Mouse (Mus musculus) olfactory bulb, adult 2 months (tissue): ENCODE data around the gene Serbp1. TPM values are rescaled to one million over a fixed set of nuclear protein-coding genes. Genes with fewer than 3 reads are reported as not detected.
A peak's percentile ranks its signal among the peaks of the same experiment; 100 is the strongest.

Source experiments
- H3K27ac ChIP-seq: fragments of 200-500 bp; 2 replicates; pipeline ENCODE4 v1.5.1; 2012; ENCODE audit warnings: low read depth, low read length; ENCODE audit not compliant: insufficient read depth
- H3K4me1 ChIP-seq: fragments of 200-500 bp; 2 replicates; pipeline ENCODE4 v1.6.1; 2012; ENCODE audit warnings: low read length; ENCODE audit not compliant: control insufficient read depth, insufficient read depth
- H3K4me3 ChIP-seq: fragments of 200-500 bp; 2 replicates; pipeline ENCODE4 v1.5.1; 2012; ENCODE audit warnings: mild to moderate bottlenecking, low read depth, low read length, moderate library complexity; ENCODE audit not compliant: insufficient read depth
- CTCF ChIP-seq: fragments of 200-500 bp; IDR thresholded peaks from 2 replicates; pipeline ENCODE4 v1.5.1; 2012; ENCODE audit warnings: low read depth, mild to moderate bottlenecking, low read length, moderate library complexity; ENCODE audit not compliant: insufficient read depth
- POLR2A ChIP-seq: fragments of 200-500 bp; IDR thresholded peaks from 2 replicates; pipeline ENCODE4 v1.6.1; 2012; ENCODE audit warnings: mild to moderate bottlenecking, low read depth, low read length, moderate library complexity; ENCODE audit not compliant: insufficient read depth
- WGBS: fragments of 180-500 bp; shearing (Covaris S2); methylation state at CpG from one replicate; pipeline ENCODE4 v1.1.7; 2018; 5-methylcytosine and 5-hydroxymethylcytosine counted together
- polyA plus RNA-seq: library from polyadenylated mRNA; stranded (reverse); fragments of >200 nt; gene quantifications from 2 replicates; pipeline ENCODE4 v1.2.4, GENCODE M21; 2012; ENCODE audit warnings: low replicate concordance; ENCODE audit not compliant: missing spikeins, insufficient read depth, insufficient read length

Serbp1 gene
- polyA plus RNA-seq, 1 experiment = not detected

GRCm38 (mm10) chr6:67228459-67229107 lies 9.4 kb upstream of the Serbp1 start:
- TF ChIP-seq POLR2A (no peak), CTCF (no peak)
- Histone ChIP-seq H3K4me3 (peak overlapping the region; percentile 33), H3K4me1 (peaks cover 6% of the 10 kb centered on the region; the same call in 1 of the 2 replicates), H3K27ac (no peak overlapping the region; the same call in 1 of the 2 replicates)
- 7% methylated on average over 18 of the region's 18 CpGs for WGBS

- no peak for TF ChIP-seq POLR2A
- TF ChIP-seq CTCF = no peak
- Histone ChIP-seq H3K4me1 (peaks cover 6% of the 10 kb centered on the region; the same call in 1 of the 2 replicates), H3K27ac (no peak overlapping the region), H3K4me3 (no peak overlapping the region)
- WGBS = 36% methylated on average over 9 of the region's 9 CpGs
These were observed 8.5 kb upstream of the Serbp1 start for GRCm38 (mm10) chr6:67229521-67229920.

GRCm38 (mm10) chr6:67229922-67230518 lies 8.0 kb upstream of the Serbp1 start:
- TF ChIP-seq CTCF = no peak
- no peak for TF ChIP-seq POLR2A
- whole genome bisulfite sequencing = 29% methylated on average over 11 of the region's 11 CpGs
- Histone ChIP-seq H3K4me3 (no peak overlapping the region), H3K27ac (no peak overlapping the region), H3K4me1 (peaks cover 6% of the 10 kb centered on the region; the same call in 1 of the 2 replicates)

GRCm38 (mm10) chr6:67230950-67231349 lies 7.0 kb upstream of the Serbp1 start:
- no peak for TF ChIP-seq POLR2A
- no peak for TF ChIP-seq CTCF
- no peak overlapping the region for H3K27ac ChIP-seq
- peaks cover 6% of the 10 kb centered on the region; the same call in 1 of the 2 replicates for H3K4me1 ChIP-seq
- H3K4me3 ChIP-seq = no peak overlapping the region

GRCm38 (mm10) chr6:67235649-67236048 lies 2.3 kb upstream of the Serbp1 start:
- Histone ChIP-seq H3K4me3 (no peak overlapping the region), H3K4me1 (no peaks in the 10 kb centered on the region), H3K27ac (no peak overlapping the region)
- no peak for TF ChIP-seq CTCF
- TF ChIP-seq POLR2A = no peak
- WGBS = 95% methylated on average over 3 of the region's 3 CpGs

GRCm38 (mm10) chr6:67236491-67237234 lies 1.3 kb upstream of the Serbp1 start:
- TF ChIP-seq CTCF = no peak
- TF ChIP-seq POLR2A = no peak
- no peak overlapping the region for H3K4me3 ChIP-seq
- H3K4me1 ChIP-seq = no peaks in the 10 kb centered on the region
- no peak overlapping the region for H3K27ac ChIP-seq
- whole genome bisulfite sequencing = 87% methylated on average over 7 of the region's 7 CpGs

GRCm38 (mm10) chr6:67241263-67241662 lies 3.3 kb downstream of the Serbp1 start:
- Histone ChIP-seq H3K27ac (no peak overlapping the region), H3K4me1 (no peaks in the 10 kb centered on the region), H3K4me3 (no peak overlapping the region)
- no peak for TF ChIP-seq CTCF
- TF ChIP-seq POLR2A = no peak
- WGBS = 96% methylated on average over 3 of the region's 3 CpGs

GRCm38 (mm10) chr6:67243765-67244420 lies 5.9 kb downstream of the Serbp1 start:
- Histone ChIP-seq H3K4me1 (no peaks in the 10 kb centered on the region), H3K27ac (no peak overlapping the region), H3K4me3 (no peak overlapping the region)
- WGBS = 95% methylated on average over 7 of the region's 7 CpGs
- TF ChIP-seq CTCF (no peak), POLR2A (no peak)
